8 mouse cellular contexts compared by ENCODE assay signal in genomic region chr1:33742903-33743302, GRCm38 (mm10). TPM values are rescaled to one million over a fixed set of nuclear protein-coding genes. Genes with fewer than 3 reads are reported as not detected.
DNase-seq lines count a peak whose midpoint lies in the region.

No protein-coding gene starts in this region.

- peak; percentile 59 to 70 for DNase-seq in cerebellum, postnatal 14 days
- DNase-seq in cerebellum, adult 11-12 months = no peak
- peak; percentile 20 for DNase-seq in lung, postnatal 10 days
- no peak for DNase-seq in lung, adult 18-20 months
- peak; percentile 43 to 58 for DNase-seq in cerebellum, postnatal 36 days
- peak; percentile 23 to 71 for DNase-seq in kidney, postnatal 36 days
- DNase-seq in right cerebral cortex, postnatal 36 days (ENCODE audit: low spot score in 2 of 2) = peak; percentile 44 to 55
- no peak for DNase-seq in gastrocnemius, adult 18-20 months (ENCODE audit: low spot score)

RNA-seq across cellular contexts. Expression of gene Bag2, which starts 14.7 kb away (rescaled TPM):
- 10 to 100 TPM; 16.4 to 17.3 TPM for total RNA-seq in gastrocnemius, adult 18-20 months (2021)

RNA-seq across cellular contexts. Expression of gene Rab23, which starts 23.2 kb away (rescaled TPM):
- 1 to 10 TPM; 4.7 to 4.8 TPM for total RNA-seq in gastrocnemius, adult 18-20 months (2021)

Comparison
In these comparisons a context has a peak if more than half of its experiments do, and no peak if none do; other contexts are left out.
1. DNase-seq: peak in cerebellum, postnatal 14 days (2 of 2), lung, postnatal 10 days (single experiment), cerebellum, postnatal 36 days (2 of 2), kidney, postnatal 36 days (2 of 2) and right cerebral cortex, postnatal 36 days (2 of 2); none in cerebellum, adult 11-12 months (single experiment), lung, adult 18-20 months (0 of 2) and gastrocnemius, adult 18-20 months (single experiment).